Mouse (Mus musculus) stomach, embryonic 15.5 days (tissue): ENCODE data around the gene Scamp5. TPM values are rescaled to one million over a fixed set of nuclear protein-coding genes. Genes with fewer than 3 reads are reported as not detected.

Source experiments
- ATAC-seq: fragments of 200-750 bp; cut with Nextera tagmentation; 2 replicates; pipeline ENCODE4 v1.8.0; 2017; ENCODE audit warnings: low read depth, moderate number of reproducible peaks, moderate TSS enrichment; ENCODE audit not compliant: insufficient read depth, low FRiP score
- H3K27ac ChIP-seq: fragments of 300-500 bp; sonication (generic); 2 replicates; pipeline ENCODE4 v1.5.1; 2015; ENCODE audit warnings: mild to moderate bottlenecking, inconsistent platforms
- H3K27me3 ChIP-seq: fragments of 300-500 bp; sonication (generic); replicated peaks from 2 replicates; pipeline ENCODE4 v1.6.1; 2015; ENCODE audit warnings: inconsistent platforms
- H3K36me3 ChIP-seq: fragments of 300-500 bp; sonication (generic); 2 replicates; pipeline ENCODE4 v1.6.1; 2015; ENCODE audit warnings: inconsistent platforms
- H3K4me1 ChIP-seq: fragments of 300-500 bp; sonication (generic); 2 replicates; pipeline ENCODE4 v1.6.1; 2015; ENCODE audit warnings: inconsistent platforms
- H3K4me2 ChIP-seq: fragments of 300-500 bp; sonication (generic); 2 replicates; pipeline ENCODE4 v1.6.1; 2015; ENCODE audit warnings: mild to moderate bottlenecking, inconsistent platforms
- H3K4me3 ChIP-seq: fragments of 300-500 bp; sonication (generic); replicated peaks from 2 replicates; pipeline ENCODE4 v1.5.1; 2015; ENCODE audit warnings: inconsistent platforms
- H3K9ac ChIP-seq: fragments of 300-500 bp; sonication (generic); 2 replicates; pipeline ENCODE4 v1.6.1; 2015; ENCODE audit warnings: inconsistent platforms
- H3K9me3 ChIP-seq: fragments of 300-500 bp; sonication (generic); 2 replicates; pipeline ENCODE4 v1.6.1; 2016; ENCODE audit warnings: inconsistent platforms
- WGBS: fragments of 180-500 bp; shearing (Covaris S2); methylation state at CpG from one replicate; pipeline ENCODE4 v1.1.7; 2015; 5-methylcytosine and 5-hydroxymethylcytosine counted together
- polyA plus RNA-seq: library from polyadenylated mRNA; unstranded; fragments of >200 nt; fragmentation: Nextera tagmentation; extraction: Ambion mirVana; gene quantifications from 2 replicates; pipeline ENCODE4 v1.2.1, GENCODE M21; 2015

Gene Scamp5
- polyA plus RNA-seq, 1 experiment from 2014 or later: 19.8 TPM

- Histone ChIP-seq H3K9me3 (no peaks in the 10 kb centered on the region), H3K9ac (no peak overlapping the region), H3K27me3 (no peaks in the 10 kb centered on the region), H3K36me3 (0 out of 2 replicates have a peak, but pooled peaks cover 6% of the 10 kb centered on the region), H3K27ac (no peak overlapping the region; the same call in 1 of the 2 replicates), H3K4me3 (no peak overlapping the region), H3K4me1 (no peaks in the 10 kb centered on the region), H3K4me2 (no peak overlapping the region)
- WGBS: 94% methylated on average over 1 of the region's 1 CpGs
- ATAC-seq: no peak
These were observed 27.2 kb downstream of the Scamp5 start for GRCm38 (mm10) chr9:57440620-57441019.

- Histone ChIP-seq H3K36me3 (0 out of 2 replicates have a peak, but pooled peaks cover 1% of the 10 kb centered on the region), H3K27ac (peak within 1 kb of the TSS; percentile 88), H3K9me3 (no peaks in the 10 kb centered on the region), H3K27me3 (no peaks in the 10 kb centered on the region), H3K4me2 (peak within 1 kb of the TSS; percentile 64), H3K4me1 (no peaks in the 10 kb centered on the region), H3K9ac (peak within 1 kb of the TSS; percentile 35; the same call in 1 of the 2 replicates), H3K4me3 (peak within 1 kb of the TSS; percentile 59)
- WGBS: 2% methylated on average over 32 of the region's 32 CpGs
- ATAC-seq: peak; percentile 95
These were observed 28.2 kb downstream of the Scamp5 start, which contains the start of gene Ppcdc for GRCm38 (mm10) chr9:57439522-57440295. Gene Ppcdc (minus strand): TSS chr9:57440124.

DNA sequence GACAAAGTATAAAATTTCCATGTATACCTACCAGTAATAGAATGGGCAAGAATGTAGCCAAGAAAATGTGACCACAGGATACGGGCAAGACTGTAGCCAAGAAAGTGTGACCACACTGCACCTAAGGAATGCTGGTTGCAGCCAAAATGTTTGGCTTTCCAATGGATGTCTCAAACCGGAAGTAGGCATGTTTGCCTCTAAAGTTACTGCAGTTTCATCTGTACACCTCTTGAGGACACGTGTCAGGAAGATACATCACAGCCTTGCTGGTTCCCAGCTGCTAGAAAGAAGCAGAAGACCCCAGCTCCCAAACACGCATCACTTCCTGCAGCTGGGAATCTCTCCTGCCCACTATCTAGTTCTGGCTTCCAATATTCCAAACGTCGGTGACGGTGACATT is 28.8 kb downstream of the Scamp5 start:
- Histone ChIP-seq H3K9ac (peak overlapping the region; percentile 35; the same call in 1 of the 2 replicates), H3K27me3 (no peaks in the 10 kb centered on the region), H3K4me1 (no peaks in the 10 kb centered on the region), H3K36me3 (no peaks in the 10 kb centered on the region), H3K27ac (peak overlapping the region; percentile 88; the same call in 1 of the 2 replicates), H3K9me3 (no peaks in the 10 kb centered on the region), H3K4me3 (peak overlapping the region; percentile 59), H3K4me2 (peak overlapping the region; percentile 64)
- 26% methylated on average over 7 of the region's 7 CpGs for WGBS
- no peak for ATAC-seq

DNA sequence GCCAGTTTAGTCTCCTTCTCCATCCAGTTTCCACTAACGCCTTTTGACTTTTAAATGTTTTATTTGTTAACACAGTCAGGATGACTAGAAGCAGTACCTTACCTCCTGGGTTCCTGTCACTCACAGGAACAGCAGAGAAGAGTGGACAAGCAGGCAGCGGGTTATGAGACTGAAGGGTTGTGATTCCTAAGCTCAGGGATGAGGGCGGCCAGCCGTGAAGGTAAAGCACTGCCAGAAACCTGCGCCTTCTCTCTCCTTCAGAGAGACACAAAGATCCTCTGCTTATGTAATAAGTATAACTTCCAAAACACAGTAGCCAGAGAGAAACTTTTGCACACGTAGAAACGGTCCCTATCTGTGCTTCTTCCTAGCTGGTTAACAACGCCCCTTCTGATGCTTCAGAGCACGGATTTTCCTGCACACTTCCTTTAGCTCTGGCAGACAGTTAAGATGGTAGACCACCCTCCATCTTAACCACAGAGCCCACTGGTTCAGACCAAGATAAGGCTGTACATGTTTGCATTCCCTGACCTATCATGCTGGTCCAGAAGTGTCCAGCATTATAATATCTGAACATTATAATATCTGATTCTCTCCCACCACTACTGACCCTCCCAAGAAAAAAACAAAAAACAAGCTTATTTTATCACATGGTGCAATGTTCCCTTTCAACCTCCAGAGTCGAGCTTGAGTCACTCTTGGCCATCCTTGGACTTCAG is 29.8 kb downstream of the Scamp5 start:
- Histone ChIP-seq H3K9ac (no peak overlapping the region), H3K4me3 (no peak overlapping the region), H3K27ac (no peak overlapping the region), H3K36me3 (no peaks in the 10 kb centered on the region), H3K4me1 (peaks cover 6% of the 10 kb centered on the region), H3K27me3 (no peaks in the 10 kb centered on the region), H3K9me3 (no peaks in the 10 kb centered on the region), H3K4me2 (no peak overlapping the region)
- WGBS: 69% methylated on average over 10 of the region's 10 CpGs
- no peak for ATAC-seq

DNA sequence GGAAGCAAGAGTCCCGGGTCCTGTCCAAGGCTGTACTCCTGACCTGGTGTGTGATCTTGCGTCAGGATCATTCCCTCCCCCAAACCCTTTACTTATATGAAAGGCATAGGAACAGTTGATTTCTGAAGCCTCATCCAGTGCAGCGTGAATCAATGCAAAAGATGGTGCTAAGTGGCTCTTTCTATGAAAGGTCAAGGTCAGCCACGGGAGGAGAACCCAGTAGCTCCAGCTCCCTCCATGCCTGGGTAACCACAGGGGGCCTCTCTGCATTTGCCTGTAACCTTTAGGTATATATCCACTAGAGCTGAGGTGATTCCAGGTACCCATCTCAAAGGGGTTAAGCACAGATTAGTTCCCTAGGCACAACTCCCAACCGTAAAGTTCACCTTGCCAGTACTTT is 31.7 kb downstream of the Scamp5 start:
- peaks cover 13% of the 10 kb centered on the region for H3K4me1 ChIP-seq
- H3K4me3 ChIP-seq: no peak overlapping the region
- H3K9me3 ChIP-seq: no peaks in the 10 kb centered on the region
- 80% methylated on average over 5 of the region's 5 CpGs for WGBS
- no peaks in the 10 kb centered on the region for H3K27me3 ChIP-seq
- H3K4me2 ChIP-seq: no peak overlapping the region
- H3K9ac ChIP-seq: no peak overlapping the region
- H3K36me3 ChIP-seq: no peaks in the 10 kb centered on the region
- ATAC-seq: no peak
- H3K27ac ChIP-seq: no peak overlapping the region

DNA sequence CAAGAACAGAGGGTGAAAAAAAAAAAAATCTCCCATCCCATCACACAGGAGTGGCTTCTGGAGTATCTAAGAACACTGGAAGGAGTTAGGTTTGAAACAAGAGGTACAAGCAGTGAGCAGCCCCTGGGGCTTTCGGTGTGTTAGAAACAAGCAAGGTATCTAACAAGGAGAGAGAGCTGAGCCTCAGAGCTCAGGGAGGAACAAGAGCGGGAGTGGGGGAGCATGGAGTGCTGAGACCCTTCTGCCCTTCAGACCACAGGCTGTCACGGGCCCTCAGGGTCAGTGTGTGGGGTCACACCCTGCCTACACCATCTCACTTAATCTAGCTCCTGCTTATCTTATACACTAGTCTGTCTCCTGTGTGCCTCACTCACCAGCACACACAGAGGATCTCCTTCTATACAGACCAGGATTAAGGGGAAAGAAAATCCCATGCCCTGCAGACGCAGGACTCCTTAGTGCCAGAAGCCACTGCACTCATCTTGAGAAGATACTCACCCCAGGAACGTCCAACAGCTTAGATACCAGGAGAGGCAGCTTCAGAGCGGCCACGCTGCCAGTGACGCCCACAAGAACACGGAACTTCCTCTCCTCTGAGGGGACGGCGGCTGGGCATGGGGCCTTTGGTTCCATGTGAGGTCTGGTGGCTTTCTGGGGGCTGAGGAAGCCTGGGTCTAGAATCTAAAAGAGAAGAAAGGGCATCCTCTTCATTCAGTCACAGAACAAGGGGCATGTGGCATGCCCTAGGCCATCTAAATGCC is 33.3 kb downstream of the Scamp5 start:
- peaks cover 13% of the 10 kb centered on the region for H3K4me1 ChIP-seq
- 78% methylated on average over 11 of the region's 11 CpGs for WGBS
- no peak for ATAC-seq
- no peaks in the 10 kb centered on the region for H3K36me3 ChIP-seq
- H3K4me2 ChIP-seq: no peak overlapping the region
- no peak overlapping the region for H3K9ac ChIP-seq
- no peak overlapping the region for H3K27ac ChIP-seq
- H3K27me3 ChIP-seq: no peaks in the 10 kb centered on the region
- H3K4me3 ChIP-seq: no peak overlapping the region
- no peaks in the 10 kb centered on the region for H3K9me3 ChIP-seq

GRCm38 (mm10) chr9:57433097-57434032 is 34.5 kb downstream of the Scamp5 start:
- ATAC-seq: peak; percentile 74
- Histone ChIP-seq H3K4me2 (peak overlapping the region; percentile 33), H3K4me3 (peak overlapping the region; percentile 9; the same call in 1 of the 2 replicates), H3K27ac (peak overlapping the region; percentile 90), H3K36me3 (no peaks in the 10 kb centered on the region), H3K9ac (0 out of 2 replicates have a peak overlapping the region, but pooled peaks have one; percentile 2), H3K4me1 (peaks cover 15% of the 10 kb centered on the region), H3K27me3 (no peaks in the 10 kb centered on the region), H3K9me3 (no peaks in the 10 kb centered on the region)
- WGBS: 8% methylated on average over 11 of the region's 11 CpGs

DNA sequence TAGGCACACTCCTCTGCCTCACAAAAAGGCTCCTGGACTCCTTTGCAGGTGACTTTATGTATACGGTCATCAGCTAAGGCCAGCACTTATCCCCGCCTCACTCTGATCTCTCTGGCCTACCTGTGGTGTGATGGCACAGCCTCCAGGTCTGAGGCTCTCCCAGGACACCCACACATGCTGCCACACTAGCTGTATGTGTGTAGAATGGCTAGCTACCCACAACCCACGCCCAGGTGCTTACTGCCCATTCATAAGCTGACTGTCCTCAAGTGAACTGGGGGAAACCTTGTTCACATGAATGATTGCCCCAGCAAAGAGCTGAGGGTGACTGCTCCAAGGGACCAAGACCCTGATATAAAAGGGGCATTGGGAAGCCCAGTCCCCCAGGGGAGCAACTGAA is 35.4 kb downstream of the Scamp5 start:
- Histone ChIP-seq H3K9ac (no peak overlapping the region), H3K4me3 (no peak overlapping the region)

GRCm38 (mm10) chr9:57431202-57431601 is 36.7 kb downstream of the Scamp5 start:
- WGBS: 66% methylated on average over 9 of the region's 9 CpGs
- Histone ChIP-seq H3K4me1 (peaks cover 16% of the 10 kb centered on the region), H3K9ac (no peak overlapping the region), H3K27ac (peak overlapping the region; percentile 45; the same call in 1 of the 2 replicates), H3K27me3 (no peaks in the 10 kb centered on the region), H3K4me3 (no peak overlapping the region), H3K4me2 (no peak overlapping the region), H3K9me3 (no peaks in the 10 kb centered on the region), H3K36me3 (no peaks in the 10 kb centered on the region)
- no peak for ATAC-seq

More for the DNA sequence above, 35.4 kb downstream of the Scamp5 start:
- Histone ChIP-seq H3K27ac (peak overlapping the region; percentile 90; the same call in 1 of the 2 replicates), H3K27me3 (no peaks in the 10 kb centered on the region), H3K4me2 (no peak overlapping the region), H3K36me3 (no peaks in the 10 kb centered on the region), H3K4me1 (peaks cover 16% of the 10 kb centered on the region), H3K9me3 (no peaks in the 10 kb centered on the region)
- WGBS: 85% methylated on average over 3 of the region's 3 CpGs
- ATAC-seq: no peak

GRCm38 (mm10) chr9:57428391-57428790 is 39.5 kb downstream of the Scamp5 start:
- no peak overlapping the region for H3K9ac ChIP-seq
- no peak overlapping the region for H3K4me2 ChIP-seq
- 52% methylated on average over 4 of the region's 4 CpGs for WGBS
- H3K4me1 ChIP-seq: peaks cover 13% of the 10 kb centered on the region
- H3K9me3 ChIP-seq: no peaks in the 10 kb centered on the region
- no peak for ATAC-seq
- peak overlapping the region; percentile 13; the same call in 1 of the 2 replicates for H3K27ac ChIP-seq
- H3K36me3 ChIP-seq: no peaks in the 10 kb centered on the region
- H3K4me3 ChIP-seq: no peak overlapping the region
- H3K27me3 ChIP-seq: no peaks in the 10 kb centered on the region
